Mouse (Mus musculus): ENCODE data around the gene Odf2.

Odf2 gene

GRCm38 (mm10) chr2:29889066-29889944 lies at the start of gene Odf2:
Gene Odf2 (plus strand): TSS chr2:29889221.
- peak; percentile 99 for DNase-seq (ENCODE audit: low spot score)

DNA sequence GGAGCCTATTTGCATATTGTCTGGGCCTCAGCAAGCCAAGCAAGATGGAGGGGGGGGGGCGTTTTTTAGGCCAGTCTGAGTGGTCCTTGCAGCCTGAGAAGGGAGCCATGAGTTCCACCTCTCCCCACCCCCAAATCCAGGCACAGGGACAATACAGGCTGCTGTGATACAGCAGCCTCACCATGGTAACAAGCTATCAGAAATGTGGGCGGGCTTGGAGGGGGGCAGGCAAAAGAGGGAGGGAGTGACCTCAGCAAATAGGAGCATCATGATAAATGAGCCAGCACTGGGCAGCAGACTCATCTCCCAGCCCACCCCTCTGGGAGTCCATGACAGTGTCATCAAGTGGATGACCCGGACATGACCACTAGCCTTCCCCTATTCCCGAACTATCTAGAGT lies 49.6 kb upstream of the Odf2 start:
- DNase-seq (ENCODE audit: low spot score), result peak; percentile 74

DNA sequence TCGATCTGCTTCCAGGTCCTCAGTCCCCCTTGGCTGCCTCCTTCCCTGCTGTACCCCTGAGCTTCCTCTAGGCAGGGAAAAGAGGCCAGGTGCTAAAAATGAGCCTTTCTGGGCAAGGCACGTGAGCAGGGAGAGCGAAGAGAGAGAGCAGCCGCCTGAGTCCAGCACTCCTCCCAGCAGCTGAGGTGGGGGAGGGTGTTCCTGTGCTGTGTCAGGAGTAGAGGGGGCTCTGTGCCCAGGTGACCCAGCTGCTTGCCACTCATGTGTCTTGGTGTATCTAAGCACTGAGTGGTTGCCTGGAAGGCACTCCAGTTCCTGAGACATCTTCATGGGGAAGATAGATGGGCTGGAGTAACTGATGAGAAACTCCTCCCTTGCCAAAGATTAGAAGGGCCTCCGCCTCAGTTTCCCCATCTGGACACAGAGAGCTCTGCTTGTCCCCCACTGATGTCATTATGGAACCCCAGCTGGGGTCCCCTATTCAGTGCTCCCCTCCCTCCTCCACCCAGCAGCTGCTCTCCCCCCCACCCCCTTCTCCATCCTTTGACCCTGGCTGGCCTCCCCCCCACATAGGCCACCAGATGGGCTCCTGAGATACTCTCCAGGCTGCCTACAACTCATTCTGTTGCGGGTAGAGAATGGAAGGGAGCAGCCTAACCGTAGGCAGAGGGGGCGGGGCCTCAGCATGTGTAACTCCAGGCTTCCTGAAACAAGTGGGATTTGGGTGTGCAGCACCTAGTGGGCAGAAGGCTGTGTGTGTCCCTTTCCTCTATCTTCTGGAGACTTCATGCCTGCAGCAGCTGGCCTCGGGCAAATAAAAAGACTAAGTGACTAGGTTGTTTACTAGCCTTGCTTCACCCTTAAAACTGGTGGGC lies 45.6 kb upstream of the Odf2 start:
- peak; percentile 71 for DNase-seq (ENCODE audit: low spot score)

- peak; percentile 27 for DNase-seq (ENCODE audit: low spot score)
Observed at GRCm38 (mm10) chr2:29844115-29844514, 44.9 kb upstream of the Odf2 start.

- no peak for DNase-seq (ENCODE audit: low spot score)
Observed at GRCm38 (mm10) chr2:29844661-29845060, 44.4 kb upstream of the Odf2 start.

DNA sequence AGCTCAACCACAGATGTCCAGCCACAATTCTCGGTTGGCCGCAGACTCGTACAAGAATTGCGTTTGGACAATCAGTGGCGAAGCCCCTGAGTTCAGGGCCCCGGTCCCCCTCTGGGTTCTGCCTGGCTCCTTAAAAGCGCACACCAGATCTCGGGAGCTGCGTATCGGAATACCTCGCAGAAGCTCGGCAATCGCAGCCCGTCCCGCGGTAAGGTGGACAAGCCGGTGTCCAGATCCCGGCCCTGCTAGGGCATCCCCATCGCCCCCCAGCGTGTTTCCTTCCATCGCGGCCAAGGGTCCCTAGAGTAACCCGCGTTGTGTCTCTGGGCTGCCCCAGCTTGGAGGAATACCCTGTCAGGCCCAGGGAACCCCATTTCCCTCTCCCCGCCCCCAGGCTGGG lies 43.4 kb upstream of the Odf2 start:
- DNase-seq (ENCODE audit: low spot score), result peak; percentile 29

GRCm38 (mm10) chr2:29846061-29846853 lies 42.8 kb upstream of the Odf2 start:
- peak; percentile 87 for DNase-seq (ENCODE audit: low spot score)

DNA sequence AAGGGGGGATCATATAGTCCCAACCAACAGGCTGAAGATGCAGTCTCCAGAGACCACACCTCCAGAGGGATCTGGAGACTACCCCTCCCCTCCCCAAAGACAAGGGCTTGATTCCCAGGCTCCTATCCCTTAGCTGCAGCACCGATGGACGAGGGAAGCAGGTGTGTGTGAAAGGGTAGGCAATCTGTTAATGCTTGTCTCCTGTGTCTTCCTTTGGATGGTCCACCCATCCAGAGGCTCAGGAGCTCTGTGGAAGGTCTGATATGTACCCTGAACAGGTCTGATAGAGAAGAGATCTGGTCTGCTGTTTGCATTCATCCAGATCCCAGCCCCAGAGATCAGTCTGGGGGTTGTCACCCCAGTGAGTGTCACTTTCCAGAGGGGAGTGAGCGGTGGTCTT lies 42.1 kb upstream of the Odf2 start:
- DNase-seq (ENCODE audit: low spot score), result peak; percentile 27

GRCm38 (mm10) chr2:29849041-29849440 lies 40.0 kb upstream of the Odf2 start:
- no peak for DNase-seq (ENCODE audit: low spot score)

GRCm38 (mm10) chr2:29849841-29850480 lies 39.1 kb upstream of the Odf2 start:
- peak; percentile 66 for DNase-seq (ENCODE audit: low spot score)

DNA sequence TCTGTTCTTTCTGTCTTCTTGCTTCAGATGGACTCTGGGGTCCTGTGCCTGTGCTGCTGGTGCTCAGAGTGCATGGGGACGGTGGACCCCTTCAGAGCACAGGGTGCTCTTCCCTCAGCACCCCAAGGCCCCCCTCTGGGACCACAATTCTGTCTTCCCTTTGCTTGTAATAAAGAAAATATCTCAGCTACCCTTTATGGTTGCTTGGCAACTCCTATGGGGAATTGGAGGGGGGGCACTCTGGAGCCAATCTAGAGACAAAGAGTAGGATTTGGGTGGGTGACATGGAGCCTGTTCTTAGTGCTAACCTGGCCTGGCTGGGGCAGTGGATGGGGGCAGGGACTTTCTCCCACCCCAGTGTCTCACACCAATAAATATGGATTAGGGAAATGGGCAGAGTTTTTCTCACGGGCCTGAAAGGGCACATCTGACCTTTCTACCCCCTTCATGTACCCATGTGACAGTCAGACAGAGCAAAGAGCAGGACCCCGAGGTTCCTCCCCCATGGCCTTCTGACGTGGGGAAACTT lies 36.0 kb upstream of the Odf2 start:
- DNase-seq (ENCODE audit: low spot score), result peak; percentile 65

DNA sequence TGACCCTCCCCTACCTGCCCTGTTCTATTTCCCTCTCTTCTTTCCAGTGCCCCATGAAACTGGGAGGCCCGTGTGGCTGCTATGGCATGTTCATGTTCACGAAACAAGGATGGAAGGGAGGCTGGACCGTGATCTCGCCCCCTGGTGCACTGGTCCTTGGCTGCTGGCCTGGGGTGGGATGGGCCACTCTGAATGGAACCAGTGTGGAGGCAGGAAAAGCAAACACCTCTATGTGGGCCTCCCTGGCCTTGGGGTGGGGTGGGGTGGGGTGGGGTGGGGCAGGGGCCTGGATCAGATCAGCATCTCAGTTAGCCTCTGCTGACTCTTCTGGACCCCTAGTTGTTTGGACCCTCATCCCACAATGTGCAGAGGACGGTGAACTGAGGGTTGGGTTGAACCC lies 35.3 kb upstream of the Odf2 start:
- no peak for DNase-seq (ENCODE audit: low spot score)

DNA sequence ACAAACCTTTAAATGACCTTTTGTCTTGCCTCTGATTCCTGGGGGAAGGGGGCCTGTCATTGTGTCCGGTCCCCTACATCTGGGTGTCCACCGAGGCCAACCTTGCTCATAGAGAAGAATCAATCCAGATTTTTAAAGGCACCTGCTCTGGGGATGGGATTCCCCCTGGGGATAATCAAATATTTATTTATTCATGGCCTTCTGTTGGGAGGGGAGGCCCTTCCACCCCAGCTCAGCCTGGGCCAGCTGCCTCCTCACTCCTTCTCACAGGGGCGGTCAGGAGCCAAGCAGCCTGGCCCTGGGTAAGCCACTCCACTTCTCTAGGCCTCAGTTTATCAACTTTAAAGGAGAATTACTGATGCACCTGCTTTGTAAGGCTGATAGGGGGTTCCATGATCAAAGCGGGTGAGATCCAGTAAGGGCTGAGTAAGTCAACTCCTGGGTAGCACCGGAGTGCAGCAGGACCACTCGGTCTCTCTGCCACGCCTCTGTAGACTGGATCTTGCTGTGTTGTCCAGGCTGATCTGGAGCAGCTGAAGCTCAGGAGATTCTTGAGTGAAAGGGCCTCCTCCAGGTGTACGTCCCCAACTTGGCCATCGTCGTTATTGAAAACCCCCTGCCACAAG lies 33.3 kb upstream of the Odf2 start:
- peak; percentile 48 for DNase-seq (ENCODE audit: low spot score)

GRCm38 (mm10) chr2:29856451-29857260 lies 32.4 kb upstream of the Odf2 start:
- peak; percentile 87 for DNase-seq (ENCODE audit: low spot score)

- DNase-seq (ENCODE audit: low spot score), result no peak
Observed at GRCm38 (mm10) chr2:29857341-29857740, 31.7 kb upstream of the Odf2 start.

GRCm38 (mm10) chr2:29857967-29858366 lies 31.1 kb upstream of the Odf2 start:
- no peak for DNase-seq (ENCODE audit: low spot score)

- peak; percentile 87 for DNase-seq (ENCODE audit: low spot score)
Observed at GRCm38 (mm10) chr2:29858748-29859473, 30.1 kb upstream of the Odf2 start.

DNA sequence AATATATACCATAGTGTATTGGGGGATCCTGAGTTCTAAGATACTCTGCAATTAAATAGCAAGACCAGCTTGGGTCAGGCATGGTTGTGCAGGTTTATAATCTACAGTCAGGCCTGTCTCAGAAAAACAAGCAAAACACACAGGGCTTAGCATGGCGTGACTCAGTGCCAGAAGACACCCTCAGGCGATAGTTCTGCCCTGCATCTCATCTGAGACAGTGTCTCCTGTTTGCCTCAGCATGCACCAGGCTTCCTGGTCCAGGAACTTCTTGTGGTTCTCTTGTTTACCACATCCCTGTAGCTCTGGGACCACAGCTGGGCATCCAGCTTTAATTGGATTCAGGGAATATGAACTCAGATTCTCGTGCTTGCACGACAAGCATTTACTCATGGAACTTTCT lies 23.9 kb upstream of the Odf2 start:
- no peak for DNase-seq (ENCODE audit: low spot score)

DNA sequence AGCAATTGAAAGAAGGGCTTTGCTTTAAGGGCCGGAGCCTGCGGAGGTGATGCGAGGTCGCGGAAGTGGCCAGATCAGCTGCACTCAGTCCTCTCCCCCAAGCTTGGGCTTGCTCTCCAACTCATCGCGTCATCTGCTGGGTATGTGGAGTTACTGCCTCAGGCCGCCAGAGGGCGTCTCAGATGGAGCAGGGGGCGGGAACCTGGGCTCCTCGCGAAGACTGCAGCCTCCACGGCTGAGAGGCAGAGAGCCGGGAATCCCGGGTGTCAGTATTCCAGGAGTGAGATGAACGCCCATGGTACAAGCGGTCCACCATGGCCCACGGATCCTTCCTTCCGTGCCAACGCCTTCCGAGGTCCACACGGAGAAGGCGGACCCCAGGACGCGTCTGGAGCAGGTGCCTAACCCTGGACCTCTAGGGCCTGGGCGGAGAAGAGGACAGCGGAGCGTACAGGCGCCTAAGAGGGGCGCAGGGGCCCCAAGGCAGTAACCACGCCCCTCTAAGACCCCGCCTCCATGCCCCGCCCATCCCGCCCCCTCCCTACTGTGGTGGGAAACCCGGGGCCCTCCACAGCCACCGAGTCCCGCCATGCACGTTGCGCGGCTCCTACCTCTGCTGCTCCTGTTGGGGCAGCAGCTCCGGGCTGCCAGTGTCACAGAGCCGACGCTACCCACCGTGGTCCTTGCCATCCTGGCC lies 19.9 kb upstream of the Odf2 start, which contains the start of gene Cercam:
Cercam (plus strand) TSS at position 216 of the 697 bp plus-strand sequence.
- peak; percentile 93 for DNase-seq (ENCODE audit: low spot score)

All from embryo, embryonic 10 days (tissue).